Mouse (Mus musculus) embryonic facial prominence, embryonic 10.5 days (tissue): ENCODE measurements around the gene Astl. TPM values are rescaled to one million over a fixed set of nuclear protein-coding genes. Genes with fewer than 3 reads are reported as not detected.

ENCODE experiments used
- DNase-seq: peaks from one replicate; pipeline ENCODE4 v3.0.0-alpha.2; 2017; ENCODE audit warnings: low spot score
- H3K27ac ChIP-seq: fragments of 300-500 bp; sonication (generic); replicated peaks from 2 replicates; pipeline ENCODE4 v1.5.1; 2016; ENCODE audit warnings: mild to moderate bottlenecking
- H3K27me3 ChIP-seq: fragments of 300-500 bp; sonication (generic); replicated peaks from 2 replicates; pipeline ENCODE4 v1.6.1; 2016; ENCODE audit warnings: low read depth, mild to moderate bottlenecking; ENCODE audit not compliant: poor library complexity, severe bottlenecking
- H3K36me3 ChIP-seq: fragments of 300-500 bp; sonication (generic); replicated peaks from 2 replicates; pipeline ENCODE4 v1.6.1; 2016; ENCODE audit warnings: mild to moderate bottlenecking, moderate library complexity
- H3K4me1 ChIP-seq: fragments of 300-500 bp; sonication (generic); 2 replicates; pipeline ENCODE4 v1.6.1; 2016
- H3K4me3 ChIP-seq: fragments of 300-500 bp; sonication (generic); 2 replicates; pipeline ENCODE4 v1.5.1; 2016; ENCODE audit warnings: mild to moderate bottlenecking, moderate library complexity
- H3K9me3 ChIP-seq: fragments of 300-500 bp; sonication (generic); 2 replicates; pipeline ENCODE4 v1.6.1; 2016; ENCODE audit warnings: mild to moderate bottlenecking
- WGBS: fragments of 180-500 bp; shearing (Covaris S2); methylation state at CpG from one replicate; pipeline ENCODE4 v1.1.7; 2016; 5-methylcytosine and 5-hydroxymethylcytosine counted together
- polyA plus RNA-seq: library from polyadenylated mRNA; unstranded; fragments of >200 nt; fragmentation: Nextera tagmentation; extraction: Ambion mirVana; gene quantifications from 2 replicates; pipeline ENCODE4 v1.2.1, GENCODE M21; 2016

Gene Astl
- polyA plus RNA-seq, 1 experiment from 2014 or later: 0.09 TPM

DNA sequence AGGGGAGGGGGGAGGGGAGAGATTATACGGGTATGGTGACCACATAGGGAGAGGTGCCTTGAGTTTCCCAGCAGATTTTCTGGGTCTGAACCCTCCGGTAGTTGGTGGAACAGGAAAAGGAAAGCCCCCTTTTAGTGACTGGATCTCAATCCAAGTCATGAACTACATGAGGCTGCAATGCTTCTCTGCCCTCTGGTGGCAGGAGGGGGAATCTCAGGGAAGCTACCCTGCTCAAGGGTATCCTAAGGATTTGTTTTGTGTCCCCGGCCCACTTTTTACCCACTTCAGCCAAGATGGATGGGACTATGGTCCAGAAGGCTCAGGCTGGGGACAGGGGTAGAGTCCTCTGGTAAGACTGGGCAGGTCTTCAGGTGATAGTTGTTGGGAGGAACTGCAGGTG is 2.7 kb downstream of the Astl start:
- Histone ChIP-seq H3K27me3 (peaks cover 36% of the 10 kb centered on the region), H3K9me3 (no peaks in the 10 kb centered on the region), H3K4me3 (no peak overlapping the region), H3K27ac (no peak overlapping the region), H3K4me1 (peaks cover 17% of the 10 kb centered on the region), H3K36me3 (no peaks in the 10 kb centered on the region)
- DNase-seq: peak; percentile 77
- 17% methylated on average over 3 of the region's 3 CpGs for WGBS

GRCm38 (mm10) chr2:127346334-127346733 is 7.9 kb downstream of the Astl start:
- Histone ChIP-seq H3K9me3 (no peaks in the 10 kb centered on the region), H3K4me1 (no peaks in the 10 kb centered on the region), H3K27me3 (peaks cover 6% of the 10 kb centered on the region; the same call in 1 of the 2 replicates), H3K27ac (no peak overlapping the region), H3K4me3 (no peak overlapping the region), H3K36me3 (no peaks in the 10 kb centered on the region)
- no peak for DNase-seq
- WGBS: 85% methylated on average over 1 of the region's 1 CpGs

DNA sequence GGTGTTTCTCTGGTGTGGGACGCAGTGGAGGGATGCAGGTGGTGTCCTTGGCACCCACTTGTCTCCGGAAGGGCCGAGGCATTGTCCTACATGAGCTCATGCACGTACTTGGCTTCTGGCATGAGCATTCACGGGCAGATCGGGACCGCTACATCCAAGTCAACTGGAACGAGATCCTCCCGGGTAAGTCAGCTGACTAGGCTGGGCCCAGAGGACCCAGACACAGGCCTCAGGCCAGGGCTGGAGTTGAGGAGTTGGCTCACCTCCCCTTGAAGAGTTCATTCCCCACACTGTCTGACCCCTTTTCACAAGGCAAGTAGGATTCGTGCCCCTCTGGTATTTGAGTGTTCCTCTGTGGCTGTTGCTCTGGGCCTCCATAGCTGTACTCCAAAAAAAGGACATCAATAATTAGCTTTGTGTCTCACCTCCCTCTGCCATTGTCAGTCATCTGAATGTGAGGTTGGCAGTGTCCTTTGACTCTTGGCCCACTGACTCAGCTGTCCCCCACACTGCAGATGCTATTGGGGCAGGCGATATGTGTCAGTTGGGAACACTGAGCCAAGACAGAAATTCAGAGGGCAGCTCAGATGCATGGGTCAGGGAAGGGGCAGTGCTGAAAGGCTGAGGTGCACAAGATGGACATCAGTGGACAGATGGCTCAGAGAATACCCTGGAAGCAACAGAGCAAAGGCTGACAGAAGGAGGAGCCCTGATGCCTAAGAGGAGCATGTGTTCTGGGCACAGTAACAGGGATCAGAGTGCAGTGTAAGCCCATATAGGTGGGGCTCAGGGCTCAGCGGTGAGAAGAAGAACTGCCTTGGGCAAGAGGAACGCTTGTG is 8.9 kb downstream of the Astl start:
- no peak overlapping the region for H3K27ac ChIP-seq
- WGBS: 77% methylated on average over 13 of the region's 13 CpGs
- H3K9me3 ChIP-seq: no peaks in the 10 kb centered on the region
- DNase-seq: no peak
- no peak overlapping the region for H3K4me3 ChIP-seq
- H3K4me1 ChIP-seq: no peaks in the 10 kb centered on the region
- peaks cover 6% of the 10 kb centered on the region; the same call in 1 of the 2 replicates for H3K27me3 ChIP-seq
- H3K36me3 ChIP-seq: no peaks in the 10 kb centered on the region

DNA sequence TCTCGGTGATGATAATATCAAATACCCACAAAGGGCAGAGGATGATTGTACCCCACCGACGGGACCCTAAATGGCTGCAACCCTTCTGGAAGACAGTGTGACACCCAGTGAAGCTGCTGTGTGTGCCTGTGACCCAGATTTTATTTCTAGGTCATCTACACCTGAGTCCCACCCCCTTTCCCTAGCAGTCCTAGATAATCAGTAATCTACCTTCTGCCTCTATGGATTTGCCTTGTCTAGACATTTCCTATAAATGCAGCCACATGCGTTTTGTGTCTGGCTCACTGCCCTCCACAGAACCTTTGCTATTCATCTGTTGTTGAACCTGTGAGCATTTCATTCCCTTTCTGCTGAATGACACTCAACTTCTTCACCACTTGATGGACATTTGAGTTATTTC is 15.4 kb downstream of the Astl start:
- Histone ChIP-seq H3K4me1 (no peaks in the 10 kb centered on the region), H3K27me3 (peaks cover 36% of the 10 kb centered on the region), H3K27ac (no peak overlapping the region), H3K9me3 (no peaks in the 10 kb centered on the region), H3K36me3 (no peaks in the 10 kb centered on the region), H3K4me3 (no peak overlapping the region)
- WGBS: 89% methylated on average over 4 of the region's 4 CpGs
- DNase-seq: no peak

DNA sequence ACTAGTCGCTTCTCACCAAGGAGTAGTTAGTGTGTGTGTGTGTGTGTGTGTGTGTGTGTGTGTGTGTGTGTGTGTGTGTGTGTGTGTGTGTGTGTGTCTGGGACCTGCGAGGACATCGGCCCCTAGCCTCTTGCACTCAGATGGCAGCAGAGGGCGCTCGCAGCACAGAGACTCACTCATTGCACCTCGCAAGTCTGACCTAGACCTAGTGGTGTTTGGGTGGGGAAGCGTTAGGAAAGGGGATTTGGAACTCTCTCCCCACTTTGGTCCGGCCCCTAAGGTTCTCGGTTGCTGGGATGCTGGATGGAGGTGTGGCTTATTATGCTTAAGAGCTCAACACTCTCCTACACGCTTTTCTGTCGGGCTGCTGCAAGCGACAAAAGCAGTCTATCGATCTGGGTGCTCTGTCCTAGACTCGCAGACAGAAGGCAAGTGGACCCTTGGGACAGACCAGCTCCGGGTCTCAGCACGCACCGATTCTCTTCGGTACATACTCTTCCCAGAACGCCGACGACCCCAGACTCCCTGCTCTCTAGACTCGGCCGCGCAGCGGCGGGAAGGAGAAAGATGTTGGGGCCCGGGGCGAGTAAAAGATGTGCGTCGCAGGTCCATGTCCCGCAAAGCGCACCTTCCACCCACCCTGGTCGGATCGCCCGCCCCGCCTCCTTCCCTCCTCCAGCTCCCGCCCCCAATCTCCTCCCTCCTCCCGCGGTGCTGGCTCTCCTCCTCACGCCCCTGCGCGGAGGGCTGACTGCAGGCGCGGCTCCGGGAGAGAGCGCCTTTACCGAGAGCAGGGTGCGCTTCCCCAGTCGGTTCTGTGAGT is 24.2 kb downstream of the Astl start, which contains the start of gene Adra2b:
Gene Adra2b (plus strand): TSS at position 750 of the 823 bp plus-strand sequence.
- 1% methylated on average over 49 of the region's 49 CpGs for WGBS
- Histone ChIP-seq H3K27me3 (peaks cover 94% of the 10 kb centered on the region), H3K27ac (no peak within 1 kb of the TSS)

GRCm38 (mm10) chr2:127363282-127363652 is 24.8 kb downstream of the Astl start:
- peaks cover 92% of the 10 kb centered on the region for H3K27me3 ChIP-seq
- no peak overlapping the region for H3K27ac ChIP-seq
- no peak for DNase-seq

More for the DNA sequence above, 24.2 kb downstream of the Astl start, which contains the start of gene Adra2b:
- DNase-seq: peak; percentile 86
- Histone ChIP-seq H3K4me3 (peak within 1 kb of the TSS; percentile 56), H3K4me1 (peaks cover 15% of the 10 kb centered on the region), H3K9me3 (no peaks in the 10 kb centered on the region), H3K36me3 (no peaks in the 10 kb centered on the region)

GRCm38 (mm10) chr2:127363696-127364095 is 25.3 kb downstream of the Astl start:
- Histone ChIP-seq H3K36me3 (no peaks in the 10 kb centered on the region), H3K9me3 (no peaks in the 10 kb centered on the region), H3K27ac (no peak overlapping the region), H3K27me3 (peaks cover 88% of the 10 kb centered on the region), H3K4me1 (peaks cover 15% of the 10 kb centered on the region), H3K4me3 (peak overlapping the region; percentile 56)
- peak; percentile 25 for DNase-seq
- 6% methylated on average over 20 of the region's 20 CpGs for WGBS

More at GRCm38 (mm10) chr2:127363282-127363652, 24.8 kb downstream of the Astl start:
- peak overlapping the region; percentile 56 for H3K4me3 ChIP-seq
- peaks cover 15% of the 10 kb centered on the region for H3K4me1 ChIP-seq
- no peaks in the 10 kb centered on the region for H3K9me3 ChIP-seq
- under 1% methylated on average over 28 of the region's 28 CpGs for WGBS
- no peaks in the 10 kb centered on the region for H3K36me3 ChIP-seq

DNA sequence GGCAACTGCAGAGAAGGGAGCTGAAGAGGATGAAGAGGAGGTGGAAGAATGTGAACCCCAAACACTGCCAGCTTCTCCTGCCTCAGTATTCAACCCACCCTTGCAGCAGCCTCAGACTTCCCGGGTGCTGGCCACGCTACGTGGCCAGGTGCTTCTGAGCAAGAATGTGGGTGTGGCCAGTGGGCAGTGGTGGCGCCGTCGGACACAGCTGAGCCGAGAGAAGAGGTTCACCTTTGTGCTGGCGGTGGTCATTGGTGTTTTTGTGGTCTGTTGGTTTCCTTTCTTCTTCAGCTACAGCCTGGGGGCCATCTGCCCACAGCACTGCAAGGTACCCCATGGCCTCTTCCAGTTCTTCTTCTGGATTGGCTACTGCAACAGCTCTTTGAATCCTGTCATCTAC is 26.0 kb downstream of the Astl start:
- 24% methylated on average over 8 of the region's 8 CpGs for WGBS
- H3K36me3 ChIP-seq: no peaks in the 10 kb centered on the region
- no peak overlapping the region for H3K27ac ChIP-seq
- peak overlapping the region; percentile 56; the same call in 1 of the 2 replicates for H3K4me3 ChIP-seq
- H3K4me1 ChIP-seq: peaks cover 15% of the 10 kb centered on the region
- no peaks in the 10 kb centered on the region for H3K9me3 ChIP-seq
- H3K27me3 ChIP-seq: peaks cover 87% of the 10 kb centered on the region
- DNase-seq: no peak

DNA sequence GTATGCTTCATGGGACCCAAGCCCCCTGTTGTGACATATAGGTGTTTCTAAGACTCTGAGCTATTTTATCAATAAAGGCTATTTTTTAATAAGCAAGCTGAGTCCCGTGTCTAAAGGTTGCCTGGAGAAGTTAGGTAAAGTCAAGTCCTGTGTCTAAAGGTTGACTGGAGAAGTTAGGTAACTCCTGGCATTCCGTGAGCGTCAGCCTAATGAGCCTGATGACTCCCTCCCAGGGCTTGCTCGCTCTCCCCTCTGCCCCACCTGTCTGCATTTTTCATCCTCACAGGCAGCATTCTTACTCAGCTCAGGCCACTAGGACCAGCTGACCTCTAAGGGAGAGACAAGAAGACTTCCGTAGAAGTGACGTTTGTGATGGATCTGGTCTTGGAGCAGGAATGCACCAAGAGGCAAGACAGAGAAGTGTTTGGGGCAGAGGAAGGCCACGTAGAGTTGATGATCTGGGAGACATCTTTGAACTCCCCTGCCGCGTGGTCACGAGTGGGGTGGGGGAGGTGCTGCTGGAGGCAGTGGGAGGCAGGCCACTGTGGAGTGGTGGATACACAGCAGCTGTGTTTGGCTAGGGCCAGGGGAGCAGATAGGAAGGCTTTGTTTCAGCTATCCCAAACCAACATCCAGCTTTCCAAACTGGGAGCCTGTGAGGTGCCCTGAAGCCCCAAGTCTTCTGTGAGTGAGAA is 28.8 kb downstream of the Astl start:
- no peak for DNase-seq
- H3K9me3 ChIP-seq: no peaks in the 10 kb centered on the region
- H3K4me1 ChIP-seq: peaks cover 34% of the 10 kb centered on the region
- H3K27me3 ChIP-seq: peaks cover 72% of the 10 kb centered on the region
- H3K27ac ChIP-seq: no peak overlapping the region
- H3K36me3 ChIP-seq: no peaks in the 10 kb centered on the region
- 76% methylated on average over 10 of the region's 10 CpGs for WGBS
- H3K4me3 ChIP-seq: no peak overlapping the region

DNA sequence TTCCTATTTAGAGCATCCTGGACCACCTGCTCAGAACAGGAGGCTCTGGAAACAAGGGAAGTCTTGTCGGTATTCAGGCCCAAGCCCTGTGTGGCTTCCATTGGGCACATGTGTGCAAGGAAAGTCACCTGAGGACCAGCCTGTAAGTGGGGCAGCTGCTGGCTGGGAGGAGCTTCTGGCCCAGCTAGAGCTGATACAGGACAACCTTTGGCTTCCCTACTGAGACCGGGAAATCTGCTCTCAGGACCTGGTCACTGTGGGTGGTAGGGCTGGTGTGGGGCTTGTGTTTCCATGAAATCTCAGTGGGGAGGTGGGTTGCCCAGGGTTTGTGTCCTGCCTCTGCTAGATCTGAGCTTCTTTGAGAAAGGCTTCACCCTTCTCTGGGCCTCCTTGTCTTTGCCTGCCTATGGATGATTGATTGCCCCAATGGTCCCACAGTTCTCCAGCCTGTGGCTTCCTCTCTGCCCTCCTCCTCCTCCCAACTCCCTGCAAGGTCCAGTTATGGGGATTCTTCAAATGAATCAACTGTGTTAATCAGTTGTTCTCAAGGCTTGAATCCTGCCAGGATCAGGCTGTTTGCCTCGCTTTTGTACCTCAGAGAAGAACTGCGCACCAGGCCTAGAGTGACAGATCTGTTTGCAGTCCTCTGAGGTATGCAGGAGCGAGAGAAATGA is 31.4 kb downstream of the Astl start:
- no peak for DNase-seq

GRCm38 (mm10) chr2:127370561-127371483 is 32.4 kb downstream of the Astl start:
- H3K36me3 ChIP-seq: no peaks in the 10 kb centered on the region
- DNase-seq: no peak
- WGBS: 53% methylated on average over 9 of the region's 9 CpGs
- peaks cover 19% of the 10 kb centered on the region for H3K4me1 ChIP-seq
- peaks cover 36% of the 10 kb centered on the region for H3K27me3 ChIP-seq
- peak overlapping the region; percentile 57 for H3K27ac ChIP-seq
- peak overlapping the region; percentile 4; the same call in 1 of the 2 replicates for H3K4me3 ChIP-seq
- H3K9me3 ChIP-seq: no peaks in the 10 kb centered on the region

More for the DNA sequence above, 31.4 kb downstream of the Astl start:
- Histone ChIP-seq H3K27me3 (peaks cover 46% of the 10 kb centered on the region), H3K27ac (peak overlapping the region; percentile 57; the same call in 1 of the 2 replicates), H3K9me3 (no peaks in the 10 kb centered on the region), H3K4me3 (no peak overlapping the region), H3K36me3 (no peaks in the 10 kb centered on the region), H3K4me1 (peaks cover 19% of the 10 kb centered on the region)
- WGBS: 76% methylated on average over 5 of the region's 5 CpGs
